Mouse (Mus musculus): ENCODE results near the gene Eif2b4.
A peak's percentile ranks its signal among the peaks of the same experiment; 100 is the strongest.

The Eif2b4 gene

GRCm38 (mm10) chr5:31154152-31154553 lies 39.1 kb downstream of the Eif2b4 start, which contains the start of gene Mpv17:
Gene Mpv17, minus strand, starts transcription at chr5:31154251.
- DNase-seq (ENCODE audit: low read depth, low spot score), result peak; percentile 88

GRCm38 (mm10) chr5:31153516-31154151 lies 39.6 kb downstream of the Eif2b4 start:
- DNase-seq (ENCODE audit: low read depth, low spot score), result no peak

GRCm38 (mm10) chr5:31151746-31152145 lies 41.5 kb downstream of the Eif2b4 start:
- DNase-seq (ENCODE audit: low read depth, low spot score), result no peak

GRCm38 (mm10) chr5:31149781-31150180 lies 43.4 kb downstream of the Eif2b4 start:
- DNase-seq (ENCODE audit: low read depth, low spot score), result no peak

- DNase-seq (ENCODE audit: low read depth, low spot score), result peak; percentile 30
Measured at GRCm38 (mm10) chr5:31138968-31139425, 54.2 kb downstream of the Eif2b4 start.

GRCm38 (mm10) chr5:31138241-31138967 lies 54.8 kb downstream of the Eif2b4 start, which contains the start of gene Ucn:
Gene Ucn, minus strand, starts transcription at chr5:31138829.
- no peak for DNase-seq (ENCODE audit: low read depth, low spot score)

- DNase-seq (ENCODE audit: low read depth, low spot score), result no peak
Measured at GRCm38 (mm10) chr5:31137658-31138057, 55.6 kb downstream of the Eif2b4 start.
